Mouse (Mus musculus): ENCODE data around the gene Tmem132d. TPM values are rescaled to one million over a fixed set of nuclear protein-coding genes. Genes with fewer than 3 reads are reported as not detected.

The Tmem132d gene
- polyA plus RNA-seq, 1 experiment from 2014 or later: 0.34 TPM

DNA sequence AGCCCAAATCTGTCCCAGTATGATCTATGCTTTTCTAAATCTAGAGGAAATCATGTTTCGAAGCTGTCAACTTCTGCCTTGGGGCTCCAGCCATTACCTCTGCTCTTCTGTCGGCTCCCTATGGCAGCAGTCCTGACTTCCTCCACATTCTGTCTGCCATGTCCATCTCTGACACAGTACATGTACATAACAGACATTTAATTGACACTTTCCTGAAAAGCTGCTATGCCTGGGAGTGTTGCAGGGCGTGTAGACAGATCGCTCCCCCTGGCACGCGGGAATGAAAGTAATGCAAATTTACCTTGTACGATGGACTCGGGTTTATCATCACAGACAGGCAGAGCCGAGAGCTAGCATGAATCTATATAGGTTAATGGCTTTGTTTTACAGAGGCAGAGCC lies 241.2 kb downstream of the Tmem132d start:
- H3K4me2 ChIP-seq (replicated peaks; ENCODE audit: low read depth, low read length): no peak overlapping the region
- no peak overlapping the region for H3K4me3 ChIP-seq (ENCODE audit: low read length)
- H3K9ac ChIP-seq (ENCODE audit: low read depth, low read length): no peak overlapping the region
- H3K4me1 ChIP-seq (ENCODE audit: control insufficient read depth, insufficient read depth, low read length): no peaks in the 10 kb centered on the region
- H3K36me3 ChIP-seq (ENCODE audit: control insufficient read depth, insufficient read depth, low read length): no peaks in the 10 kb centered on the region
- H3K9me3 ChIP-seq (ENCODE audit: control insufficient read depth, low read length): no peaks in the 10 kb centered on the region
- H3K27ac ChIP-seq (ENCODE audit: low read depth, low read length): no peak overlapping the region
- no peak for ATAC-seq (ENCODE audit: low FRiP score, low TSS enrichment)
- no peaks in the 10 kb centered on the region for H3K27me3 ChIP-seq (ENCODE audit: control insufficient read depth, insufficient read depth, low read length)
- WGBS: 79% methylated on average over 9 of the region's 9 CpGs

DNA sequence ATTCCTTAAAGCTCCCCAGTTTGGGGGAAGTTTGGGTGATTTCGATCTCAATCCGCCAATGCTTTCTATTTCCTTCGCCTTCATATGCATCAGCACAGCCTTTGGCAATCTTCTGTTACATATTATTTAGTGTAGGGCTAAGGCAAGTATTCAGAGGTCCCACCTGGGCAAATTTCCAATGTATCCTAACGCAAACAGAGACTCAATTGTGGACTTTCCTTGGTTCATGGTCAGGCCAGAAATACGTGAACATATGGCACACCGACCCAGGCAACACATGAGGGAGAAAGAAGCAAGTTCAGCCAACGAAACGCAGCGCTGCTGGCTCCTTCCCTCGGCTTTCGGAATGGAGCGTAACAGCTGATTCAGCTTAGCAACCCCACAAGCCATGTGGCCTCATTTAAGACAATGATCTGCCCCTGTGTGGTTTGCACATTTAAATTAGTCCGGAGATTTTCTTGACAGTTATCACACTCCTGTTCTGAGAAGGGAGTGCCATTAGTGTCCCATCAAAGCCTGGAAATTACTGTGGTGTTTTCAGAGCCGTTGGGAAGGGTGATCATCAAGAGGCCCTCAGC lies 242.5 kb downstream of the Tmem132d start:
- no peak overlapping the region for H3K9ac ChIP-seq (ENCODE audit: low read depth, low read length)
- H3K27ac ChIP-seq (ENCODE audit: low read depth, low read length): no peak overlapping the region
- no peak overlapping the region for H3K4me3 ChIP-seq (ENCODE audit: low read length)
- WGBS: 68% methylated on average over 14 of the region's 14 CpGs
- H3K36me3 ChIP-seq (ENCODE audit: control insufficient read depth, insufficient read depth, low read length): no peaks in the 10 kb centered on the region
- H3K4me1 ChIP-seq (ENCODE audit: control insufficient read depth, insufficient read depth, low read length): no peaks in the 10 kb centered on the region
- no peak for ATAC-seq (ENCODE audit: low FRiP score, low TSS enrichment)
- H3K4me2 ChIP-seq (replicated peaks; ENCODE audit: low read depth, low read length): no peak overlapping the region
- no peaks in the 10 kb centered on the region for H3K27me3 ChIP-seq (ENCODE audit: control insufficient read depth, insufficient read depth, low read length)
- H3K9me3 ChIP-seq (ENCODE audit: control insufficient read depth, low read length): no peaks in the 10 kb centered on the region

DNA sequence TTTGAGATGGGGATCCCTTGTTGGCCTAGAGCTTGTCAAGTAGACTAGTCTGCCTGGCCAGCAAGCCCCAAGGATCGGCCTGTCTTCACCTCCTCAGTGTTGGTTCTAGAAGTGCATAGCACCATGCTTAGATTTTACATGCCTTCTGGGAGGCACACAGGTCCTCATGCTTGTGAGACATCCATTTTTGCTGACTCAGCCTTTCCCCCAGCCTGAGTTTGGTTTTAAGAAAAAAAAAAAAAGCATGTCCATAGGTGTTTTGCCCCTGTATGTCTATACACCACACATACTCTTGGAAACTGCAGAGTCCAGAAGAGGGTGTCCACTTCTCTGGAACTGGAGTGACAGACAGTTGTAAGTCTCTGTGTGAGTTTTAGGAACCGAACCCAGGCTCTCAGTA lies 256.6 kb downstream of the Tmem132d start:
- Histone ChIP-seq H3K9ac (ENCODE audit: low read depth, low read length) (no peak overlapping the region), H3K27ac (ENCODE audit: low read depth, low read length) (no peak overlapping the region), H3K36me3 (ENCODE audit: control insufficient read depth, insufficient read depth, low read length) (no peaks in the 10 kb centered on the region), H3K9me3 (ENCODE audit: control insufficient read depth, low read length) (no peaks in the 10 kb centered on the region), H3K4me3 (ENCODE audit: low read length) (no peak overlapping the region), H3K27me3 (ENCODE audit: control insufficient read depth, insufficient read depth, low read length) (no peaks in the 10 kb centered on the region), H3K4me2 (replicated peaks; ENCODE audit: low read depth, low read length) (no peak overlapping the region), H3K4me1 (ENCODE audit: control insufficient read depth, insufficient read depth, low read length) (no peaks in the 10 kb centered on the region)
- 92% methylated on average over 2 of the region's 2 CpGs for WGBS
- no peak for ATAC-seq (ENCODE audit: low FRiP score, low TSS enrichment)

DNA sequence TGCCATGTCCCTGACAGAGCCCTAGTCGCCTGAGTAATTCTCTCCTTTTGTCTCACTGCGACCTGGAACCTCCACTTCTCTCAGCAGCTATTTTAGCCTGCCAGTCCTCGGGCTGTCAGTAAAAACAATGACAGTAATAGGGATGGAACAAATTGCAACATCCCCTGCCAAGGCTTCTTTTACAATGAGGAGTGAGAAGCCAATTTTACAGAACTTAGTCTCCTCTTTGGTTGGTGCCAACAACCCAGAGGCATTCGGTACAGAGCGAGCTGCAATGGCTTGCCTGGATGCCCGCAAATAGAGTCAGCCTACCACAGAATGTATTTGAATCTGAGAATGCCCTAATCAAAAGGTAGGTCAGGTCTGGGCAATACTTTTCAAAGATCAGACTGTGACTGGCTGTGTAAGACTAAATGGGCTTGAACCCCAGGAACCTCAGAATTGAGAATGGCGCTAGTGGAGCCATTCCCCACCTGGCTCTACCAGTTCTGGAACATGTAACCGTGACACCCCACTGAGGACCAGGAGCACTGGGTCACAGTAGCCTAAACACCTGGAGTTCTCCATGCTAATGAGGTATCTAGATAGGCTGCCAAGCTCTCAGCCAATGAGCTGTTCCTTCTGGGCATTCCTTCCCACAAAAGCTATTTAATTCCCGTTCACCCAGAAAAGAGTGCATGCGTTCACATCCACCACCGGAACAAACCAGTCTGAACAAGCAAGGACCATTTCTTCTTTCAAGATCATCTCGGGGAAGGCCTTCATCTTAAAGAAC lies 273.8 kb downstream of the Tmem132d start:
- Histone ChIP-seq H3K27ac (ENCODE audit: low read depth, low read length) (no peak overlapping the region), H3K4me2 (replicated peaks; ENCODE audit: low read depth, low read length) (no peak overlapping the region), H3K9me3 (ENCODE audit: control insufficient read depth, low read length) (no peaks in the 10 kb centered on the region), H3K4me3 (ENCODE audit: low read length) (no peak overlapping the region), H3K4me1 (ENCODE audit: control insufficient read depth, insufficient read depth, low read length) (no peaks in the 10 kb centered on the region), H3K27me3 (ENCODE audit: control insufficient read depth, insufficient read depth, low read length) (no peaks in the 10 kb centered on the region), H3K9ac (ENCODE audit: low read depth, low read length) (no peak overlapping the region), H3K36me3 (ENCODE audit: control insufficient read depth, insufficient read depth, low read length) (no peaks in the 10 kb centered on the region)
- ATAC-seq (ENCODE audit: low FRiP score, low TSS enrichment): no peak
- WGBS: 79% methylated on average over 12 of the region's 12 CpGs

DNA sequence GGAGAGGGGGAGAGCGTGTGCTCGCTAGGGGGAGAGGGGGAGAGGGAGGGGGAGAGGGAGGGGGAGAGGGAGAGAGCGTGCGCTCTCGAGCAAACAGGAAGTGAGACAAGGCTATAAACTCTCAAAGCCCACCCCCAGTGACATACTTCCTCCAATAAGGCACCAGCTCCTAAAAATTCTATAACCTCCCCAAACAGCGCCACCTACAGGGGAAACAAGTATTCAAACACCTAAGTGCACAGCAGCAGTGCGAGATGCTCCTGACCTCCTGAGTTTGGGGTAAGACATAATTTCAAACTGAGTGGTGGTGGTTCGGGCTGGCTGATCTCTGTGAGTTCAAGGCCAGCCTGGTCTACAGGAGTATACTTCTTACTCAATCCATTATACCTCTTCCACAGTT lies 281.4 kb downstream of the Tmem132d start:
- no peak overlapping the region for H3K4me2 ChIP-seq (replicated peaks; ENCODE audit: low read depth, low read length)
- no peaks in the 10 kb centered on the region for H3K27me3 ChIP-seq (ENCODE audit: control insufficient read depth, insufficient read depth, low read length)
- no peak overlapping the region for H3K9ac ChIP-seq (ENCODE audit: low read depth, low read length)
- no peaks in the 10 kb centered on the region for H3K4me1 ChIP-seq (ENCODE audit: control insufficient read depth, insufficient read depth, low read length)
- no peak overlapping the region for H3K27ac ChIP-seq (ENCODE audit: low read depth, low read length)
- no peaks in the 10 kb centered on the region for H3K9me3 ChIP-seq (ENCODE audit: control insufficient read depth, low read length)
- ATAC-seq (ENCODE audit: low FRiP score, low TSS enrichment): no peak
- H3K4me3 ChIP-seq (ENCODE audit: low read length): no peak overlapping the region
- no peaks in the 10 kb centered on the region for H3K36me3 ChIP-seq (ENCODE audit: control insufficient read depth, insufficient read depth, low read length)
- 85% methylated on average over 6 of the region's 8 CpGs for WGBS

DNA sequence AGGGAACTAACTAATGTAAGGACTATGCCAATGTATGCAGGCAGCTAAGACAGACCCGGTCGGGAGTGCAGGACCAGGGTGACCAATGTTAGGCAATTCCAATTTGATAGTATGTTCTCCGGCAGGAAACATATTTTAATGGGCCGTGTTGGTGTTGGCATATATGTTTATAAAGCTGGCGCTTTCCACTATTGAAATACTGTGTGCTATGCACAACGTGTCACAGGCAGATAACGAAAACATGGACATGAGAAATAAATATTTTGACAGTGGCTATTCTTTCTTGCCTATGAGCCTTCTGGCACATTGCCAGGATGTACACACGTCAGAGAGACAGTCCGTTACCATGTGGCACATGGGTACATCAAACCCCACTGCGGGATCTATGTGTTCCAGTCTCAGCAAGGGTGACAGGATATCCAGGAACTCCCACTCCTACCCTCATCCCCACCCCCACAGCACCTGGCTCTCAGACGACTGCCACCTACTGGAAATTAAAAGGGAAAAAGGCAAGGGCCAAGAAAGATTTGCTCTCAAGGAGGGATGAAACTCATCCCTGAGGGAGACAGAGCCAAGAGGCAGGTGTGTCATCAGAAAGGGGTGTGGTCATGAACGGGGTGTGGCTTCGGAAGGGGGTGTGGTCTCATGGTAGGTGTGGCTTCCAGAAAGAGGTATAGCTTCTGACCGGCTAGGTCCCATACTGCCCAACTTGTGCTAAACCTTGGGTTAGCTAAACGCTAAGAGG lies 285.8 kb downstream of the Tmem132d start:
- no peaks in the 10 kb centered on the region for H3K27me3 ChIP-seq (ENCODE audit: control insufficient read depth, insufficient read depth, low read length)
- H3K27ac ChIP-seq (ENCODE audit: low read depth, low read length): no peak overlapping the region
- ATAC-seq (ENCODE audit: low FRiP score, low TSS enrichment): no peak
- no peak overlapping the region for H3K4me3 ChIP-seq (ENCODE audit: low read length)
- H3K4me1 ChIP-seq (ENCODE audit: control insufficient read depth, insufficient read depth, low read length): no peaks in the 10 kb centered on the region
- WGBS: 83% methylated on average over 15 of the region's 15 CpGs
- H3K9me3 ChIP-seq (ENCODE audit: control insufficient read depth, low read length): no peaks in the 10 kb centered on the region
- no peak overlapping the region for H3K4me2 ChIP-seq (replicated peaks; ENCODE audit: low read depth, low read length)
- H3K9ac ChIP-seq (ENCODE audit: low read depth, low read length): no peak overlapping the region
- H3K36me3 ChIP-seq (ENCODE audit: control insufficient read depth, insufficient read depth, low read length): no peaks in the 10 kb centered on the region

DNA sequence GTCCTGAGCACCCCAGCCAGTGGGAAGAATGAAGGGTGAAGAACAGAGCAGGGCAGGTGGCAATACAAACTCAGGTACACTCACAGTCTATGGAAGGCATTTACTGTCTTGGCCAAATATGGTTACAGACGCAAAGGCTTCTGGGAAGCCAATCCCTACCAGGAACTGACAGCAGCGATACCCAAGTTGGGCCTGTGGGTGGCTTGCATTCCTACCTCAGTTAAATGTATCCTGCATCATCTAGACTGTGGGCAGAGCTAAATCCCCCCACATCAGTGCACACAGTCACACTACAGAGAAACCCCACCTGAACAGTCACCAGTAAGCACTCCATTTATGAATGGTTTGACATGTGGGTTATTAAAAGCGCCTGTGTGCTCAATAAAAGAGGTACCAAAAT lies 288.1 kb downstream of the Tmem132d start:
- 93% methylated on average over 3 of the region's 3 CpGs for WGBS

DNA sequence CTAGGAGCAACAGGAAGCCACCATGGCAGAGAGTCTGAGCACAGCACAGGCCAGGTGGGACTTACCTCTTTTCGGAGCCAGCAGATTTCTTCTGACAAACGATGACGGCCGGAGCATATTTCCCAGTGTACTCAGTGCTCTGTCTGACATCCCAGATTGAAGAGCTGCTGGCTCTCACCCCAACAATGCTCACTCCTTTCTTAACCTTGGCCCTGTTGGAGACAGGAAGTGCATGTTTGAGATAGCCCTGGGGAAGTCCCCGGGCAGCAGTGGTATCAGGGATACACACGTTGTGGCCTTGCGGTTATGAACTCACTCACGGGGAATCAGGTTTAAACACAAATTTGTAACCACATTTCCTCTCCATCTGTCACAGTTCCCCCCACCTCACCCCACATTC lies 296.1 kb downstream of the Tmem132d start:
- no peak overlapping the region for H3K9ac ChIP-seq (ENCODE audit: low read depth, low read length)
- H3K36me3 ChIP-seq (ENCODE audit: control insufficient read depth, insufficient read depth, low read length): no peaks in the 10 kb centered on the region
- no peaks in the 10 kb centered on the region for H3K4me1 ChIP-seq (ENCODE audit: control insufficient read depth, insufficient read depth, low read length)
- H3K9me3 ChIP-seq (ENCODE audit: control insufficient read depth, low read length): no peaks in the 10 kb centered on the region
- no peak for ATAC-seq (ENCODE audit: low FRiP score, low TSS enrichment)
- H3K4me2 ChIP-seq (replicated peaks; ENCODE audit: low read depth, low read length): no peak overlapping the region
- H3K27me3 ChIP-seq (ENCODE audit: control insufficient read depth, insufficient read depth, low read length): no peaks in the 10 kb centered on the region
- H3K4me3 ChIP-seq (ENCODE audit: low read length): no peak overlapping the region
- 66% methylated on average over 8 of the region's 8 CpGs for WGBS
- H3K27ac ChIP-seq (ENCODE audit: low read depth, low read length): no peak overlapping the region

More for the DNA sequence above, 288.1 kb downstream of the Tmem132d start:
- Histone ChIP-seq H3K4me1 (ENCODE audit: control insufficient read depth, insufficient read depth, low read length) (no peaks in the 10 kb centered on the region), H3K27me3 (ENCODE audit: control insufficient read depth, insufficient read depth, low read length) (no peaks in the 10 kb centered on the region), H3K27ac (ENCODE audit: low read depth, low read length) (no peak overlapping the region), H3K9me3 (ENCODE audit: control insufficient read depth, low read length) (no peaks in the 10 kb centered on the region), H3K4me3 (ENCODE audit: low read length) (no peak overlapping the region), H3K4me2 (replicated peaks; ENCODE audit: low read depth, low read length) (no peak overlapping the region), H3K9ac (ENCODE audit: low read depth, low read length) (no peak overlapping the region), H3K36me3 (ENCODE audit: control insufficient read depth, insufficient read depth, low read length) (no peaks in the 10 kb centered on the region)
- no peak for ATAC-seq (ENCODE audit: low FRiP score, low TSS enrichment)

DNA sequence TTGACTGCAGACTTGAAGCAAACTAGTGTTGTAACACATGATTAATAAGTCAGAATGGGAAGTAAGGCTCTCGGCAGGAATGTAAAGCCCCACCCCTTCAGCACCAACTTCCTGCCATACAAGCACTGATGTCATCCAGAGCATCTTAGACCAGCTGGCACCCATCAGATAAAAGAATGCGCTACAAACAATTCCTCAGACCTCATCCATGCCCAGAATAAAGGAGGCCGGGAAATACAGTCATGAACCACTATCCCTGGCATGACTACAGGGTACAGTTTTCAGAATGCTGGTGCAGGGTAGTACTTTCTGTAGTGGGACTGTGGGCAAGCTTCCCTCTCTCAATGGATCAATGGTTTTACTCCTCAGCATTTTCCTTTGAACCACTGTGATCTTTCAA lies 310.2 kb downstream of the Tmem132d start:
- H3K27me3 ChIP-seq (ENCODE audit: control insufficient read depth, insufficient read depth, low read length): no peaks in the 10 kb centered on the region
- ATAC-seq (ENCODE audit: low FRiP score, low TSS enrichment): no peak
- no peak overlapping the region for H3K9ac ChIP-seq (ENCODE audit: low read depth, low read length)
- no peak overlapping the region for H3K27ac ChIP-seq (ENCODE audit: low read depth, low read length)
- H3K4me2 ChIP-seq (replicated peaks; ENCODE audit: low read depth, low read length): no peak overlapping the region
- H3K9me3 ChIP-seq (ENCODE audit: control insufficient read depth, low read length): no peaks in the 10 kb centered on the region
- 58% methylated on average over 3 of the region's 3 CpGs for WGBS
- no peaks in the 10 kb centered on the region for H3K4me1 ChIP-seq (ENCODE audit: control insufficient read depth, insufficient read depth, low read length)
- no peak overlapping the region for H3K4me3 ChIP-seq (ENCODE audit: low read length)
- H3K36me3 ChIP-seq (ENCODE audit: control insufficient read depth, insufficient read depth, low read length): no peaks in the 10 kb centered on the region

Measured in kidney, embryonic 14.5 days (tissue).